Mouse (Mus musculus): ENCODE measurements around the gene C2cd2. TPM values are rescaled to one million over a fixed set of nuclear protein-coding genes. Genes with fewer than 3 reads are reported as not detected.

Gene C2cd2
- polyA plus RNA-seq, 1 experiment: 11.4 TPM

DNA sequence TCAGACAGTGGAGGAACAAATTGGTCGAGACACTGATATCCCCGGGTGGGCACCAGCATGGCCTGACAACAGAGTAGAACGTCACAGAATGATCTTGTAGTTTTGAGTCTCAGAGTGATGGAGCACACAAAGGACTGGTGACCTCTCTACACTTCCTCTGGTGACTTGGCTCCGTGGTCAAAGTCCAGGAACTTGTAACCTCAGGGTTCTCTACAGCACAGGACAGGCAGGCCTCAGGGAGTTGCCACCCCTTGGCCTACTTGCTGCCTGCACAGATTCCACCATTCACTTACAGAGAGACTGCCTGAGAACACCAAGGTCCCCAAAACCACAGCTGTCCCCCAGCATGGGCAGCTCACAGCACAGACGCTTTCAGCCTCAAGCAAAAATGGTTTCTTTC, 147.1 kb downstream of the C2cd2 start:
- TF ChIP-seq CTCF (IDR thresholded peaks at IDR 0.05; ENCODE audit: control insufficient read depth, insufficient read depth, insufficient replicate concordance, low read depth, low read length) (no peak), POLR2A (IDR thresholded peaks at IDR 0.05; ENCODE audit: control insufficient read depth, low read depth, low read length) (no peak)
- Histone ChIP-seq H3K27ac (ENCODE audit: control insufficient read depth, insufficient read depth, low read depth, low read length) (no peak overlapping the region), H3K36me3 (ENCODE audit: control insufficient read depth, insufficient read depth, low read length) (no peaks in the 10 kb centered on the region; the same call in 1 of the 2 replicates), H3K27me3 (ENCODE audit: control insufficient read depth, insufficient read depth, low read length) (no peaks in the 10 kb centered on the region), H3K4me3 (ENCODE audit: control insufficient read depth, low read depth, low read length) (no peak overlapping the region), H3K4me1 (ENCODE audit: control insufficient read depth, insufficient read depth, low read length) (no peaks in the 10 kb centered on the region)

DNA sequence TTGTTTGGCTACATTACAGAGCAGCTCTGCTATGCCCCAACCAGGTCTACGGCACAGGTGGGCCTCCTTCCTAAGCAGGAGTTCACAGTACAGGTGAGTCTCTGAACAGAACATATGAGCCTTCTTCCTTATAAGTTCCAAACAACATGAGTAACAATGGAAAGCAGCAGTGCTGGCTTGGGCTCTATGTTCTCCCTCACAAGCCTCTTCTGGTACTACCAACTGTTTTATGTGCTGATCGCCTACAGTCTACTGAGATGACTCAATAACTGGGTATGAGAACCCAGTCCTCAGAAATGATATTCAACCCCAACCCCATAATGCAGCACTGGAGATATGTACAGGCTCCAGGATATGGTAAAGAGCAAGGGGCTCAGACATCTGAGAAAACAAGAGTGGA, 148.3 kb downstream of the C2cd2 start:
- H3K4me3 ChIP-seq (ENCODE audit: control insufficient read depth, low read depth, low read length): no peak overlapping the region
- no peaks in the 10 kb centered on the region for H3K4me1 ChIP-seq (ENCODE audit: control insufficient read depth, insufficient read depth, low read length)
- no peaks in the 10 kb centered on the region for H3K27me3 ChIP-seq (ENCODE audit: control insufficient read depth, insufficient read depth, low read length)
- H3K36me3 ChIP-seq (ENCODE audit: control insufficient read depth, insufficient read depth, low read length): no peaks in the 10 kb centered on the region; the same call in 1 of the 2 replicates
- no peak for TF ChIP-seq POLR2A (IDR thresholded peaks at IDR 0.05; ENCODE audit: control insufficient read depth, low read depth, low read length)
- no peak for TF ChIP-seq CTCF (IDR thresholded peaks at IDR 0.05; ENCODE audit: control insufficient read depth, insufficient read depth, insufficient replicate concordance, low read depth, low read length)
- H3K27ac ChIP-seq (ENCODE audit: control insufficient read depth, insufficient read depth, low read depth, low read length): no peak overlapping the region

DNA sequence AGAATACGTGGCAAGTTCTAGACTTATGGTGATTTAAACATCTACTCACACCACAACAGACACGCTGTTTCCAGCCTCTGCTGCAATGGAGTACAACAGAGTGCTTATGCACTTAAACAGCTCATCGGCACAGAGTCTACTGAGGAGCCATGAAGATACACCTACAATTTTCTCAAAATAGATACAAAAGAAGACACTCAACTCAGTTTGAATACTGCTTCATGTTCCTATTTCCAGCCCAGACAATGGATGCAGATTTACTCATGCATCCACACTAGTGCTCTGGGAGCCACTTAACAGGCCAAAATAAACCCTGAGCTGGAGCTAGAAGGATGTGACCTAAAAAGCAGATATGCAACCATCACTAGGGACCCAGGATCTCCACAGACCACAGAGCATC, 153.5 kb downstream of the C2cd2 start:
- Histone ChIP-seq H3K4me3 (ENCODE audit: control insufficient read depth, low read depth, low read length) (no peak overlapping the region), H3K36me3 (ENCODE audit: control insufficient read depth, insufficient read depth, low read length) (no peaks in the 10 kb centered on the region; the same call in 1 of the 2 replicates), H3K27me3 (ENCODE audit: control insufficient read depth, insufficient read depth, low read length) (no peaks in the 10 kb centered on the region), H3K27ac (ENCODE audit: control insufficient read depth, insufficient read depth, low read depth, low read length) (no peak overlapping the region), H3K4me1 (ENCODE audit: control insufficient read depth, insufficient read depth, low read length) (no peaks in the 10 kb centered on the region)
- TF ChIP-seq POLR2A (IDR thresholded peaks at IDR 0.05; ENCODE audit: control insufficient read depth, low read depth, low read length) (no peak), CTCF (IDR thresholded peaks at IDR 0.05; ENCODE audit: control insufficient read depth, insufficient read depth, insufficient replicate concordance, low read depth, low read length) (no peak)

DNA sequence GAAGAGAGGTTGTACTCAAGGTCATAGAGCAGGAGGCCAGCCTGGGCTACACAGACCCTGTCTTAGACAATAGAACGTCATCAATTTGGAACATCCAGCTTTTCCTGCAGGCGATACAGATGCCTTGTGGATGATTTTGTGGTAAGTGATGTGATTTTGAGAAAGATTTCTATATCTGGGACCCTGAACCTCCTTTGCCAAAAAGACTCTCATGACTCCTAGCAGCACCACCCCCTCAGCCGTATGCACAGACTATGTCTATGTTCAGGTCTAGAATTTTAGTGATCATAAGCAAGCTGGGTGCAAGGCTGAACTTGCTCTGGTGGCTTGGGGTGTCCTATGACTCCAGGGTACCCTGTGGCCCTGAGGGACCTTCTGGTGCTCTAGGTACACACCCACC, 156.8 kb downstream of the C2cd2 start:
- Histone ChIP-seq H3K4me3 (ENCODE audit: control insufficient read depth, low read depth, low read length) (no peak overlapping the region), H3K36me3 (ENCODE audit: control insufficient read depth, insufficient read depth, low read length) (no peaks in the 10 kb centered on the region; the same call in 1 of the 2 replicates), H3K27me3 (ENCODE audit: control insufficient read depth, insufficient read depth, low read length) (no peaks in the 10 kb centered on the region), H3K27ac (ENCODE audit: control insufficient read depth, insufficient read depth, low read depth, low read length) (no peak overlapping the region), H3K4me1 (ENCODE audit: control insufficient read depth, insufficient read depth, low read length) (no peaks in the 10 kb centered on the region)
- TF ChIP-seq POLR2A (IDR thresholded peaks at IDR 0.05; ENCODE audit: control insufficient read depth, low read depth, low read length): no peak
- TF ChIP-seq CTCF (IDR thresholded peaks at IDR 0.05; ENCODE audit: control insufficient read depth, insufficient read depth, insufficient replicate concordance, low read depth, low read length): no peak

Other genes starting within 250 kb of the C2cd2 start
- gene Ripk4, start 198.8 kb downstream of the C2cd2 start, polyA plus RNA-seq (2012; rRNA removed): 1.7 and 1.8 TPM in 2 replicates
- gene Prdm15, start 110.7 kb downstream of the C2cd2 start, polyA plus RNA-seq (2012; rRNA removed): 3.6 and 5.0 TPM in 2 replicates
- gene Zbtb21, start within 50 bp of the C2cd2 start, polyA plus RNA-seq (2012; rRNA removed): 11.3 and 11.4 TPM in 2 replicates
- 2.3 and 6.2 TPM in 2 replicates for gene B230307C23Rik, start 34.7 kb upstream of the C2cd2 start, polyA plus RNA-seq (2012; rRNA removed)
- gene A630089N07Rik, start 119.9 kb upstream of the C2cd2 start, polyA plus RNA-seq (2012; rRNA removed): 0.65 and 1.3 TPM in 2 replicates